Mouse (Mus musculus) left cerebral cortex, adult 2 months (tissue): ENCODE data around the gene Acot7. TPM values are rescaled to one million over a fixed set of nuclear protein-coding genes. Genes with fewer than 3 reads are reported as not detected.

Source experiments
- DNase-seq, 2 experiments: peaks; one replicate each; pipeline ENCODE4 v3.0.0; 2021 to 2022; ENCODE audit warnings: low spot score in 2 of 2, mixed read lengths in 1 of 2; ENCODE audit errors: extremely low spot score in 1 of 2
- H3K27ac ChIP-seq: fragments of 200-600 bp; 2 replicates; pipeline ENCODE4 v1.8.1; 2022
- H3K4me3 ChIP-seq: fragments of 200-600 bp; 2 replicates; pipeline ENCODE4 v1.8.1; 2022
- CTCF ChIP-seq: fragments of 200-600 bp; IDR thresholded peaks from 2 replicates; pipeline ENCODE4 v1.8.1; 2022; ENCODE audit warnings: antibody characterized with exemption, mild to moderate bottlenecking, moderate library complexity
- intact Hi-C: fragments of 180-260 bp; cut with DNase I; formaldehyde crosslinking; loops from one replicate; pipeline ENCODE4 v1.15.1; 2025
- total RNA-seq, 2 experiments: library from RNA; stranded (reverse); gene quantifications; 2 replicates each; pipeline ENCODE4 v1.2.3; 2021

Acot7 gene
- total RNA-seq, 2 experiments from 2014 or later: 300 to 307 TPM

GRCm38 (mm10) chr4:152155019-152155418 is 22.9 kb upstream of the Acot7 start:
- TF ChIP-seq CTCF: peak; percentile 9
- intact Hi-C loops: no loop called here
- Histone ChIP-seq H3K27ac (no peak overlapping the region), H3K4me3 (no peak overlapping the region)
- DNase-seq: no peak

- intact Hi-C loops: no loop called here
- TF ChIP-seq CTCF: peak; percentile 90
- no peak overlapping the region for H3K4me3 ChIP-seq
- peak in 1 of 2 experiments; percentile 53 for DNase-seq
- no peak overlapping the region for H3K27ac ChIP-seq
Measured at GRCm38 (mm10) chr4:152157779-152158584, 20.0 kb upstream of the Acot7 start.

- DNase-seq: no peak
- no peak for TF ChIP-seq CTCF
- intact Hi-C loops: no loop called here
- Histone ChIP-seq H3K27ac (no peak within 1 kb of the TSS), H3K4me3 (no peak within 1 kb of the TSS)
Measured at GRCm38 (mm10) chr4:152158585-152159284, 19.2 kb upstream of the Acot7 start, which contains the start of gene Hes2. TSS of gene Hes2 (plus strand) at chr4:152158867.

- intact Hi-C loops: no loop called here
- H3K4me3 ChIP-seq: no peak overlapping the region
- no peak for TF ChIP-seq CTCF
Measured at GRCm38 (mm10) chr4:152159285-152159678, 18.7 kb upstream of the Acot7 start.

GRCm38 (mm10) chr4:152160748-152161147 is 17.2 kb upstream of the Acot7 start:
- DNase-seq: no peak
- intact Hi-C loops: no loop called here
- no peak for TF ChIP-seq CTCF
- Histone ChIP-seq H3K4me3 (no peak overlapping the region), H3K27ac (no peak overlapping the region)

More at GRCm38 (mm10) chr4:152159285-152159678, 18.7 kb upstream of the Acot7 start:
- H3K27ac ChIP-seq: no peak overlapping the region
- no peak for DNase-seq

- no peak for DNase-seq
- intact Hi-C loops: no loop called here
- no peak overlapping the region for H3K4me3 ChIP-seq
- no peak for TF ChIP-seq CTCF
- H3K27ac ChIP-seq: no peak overlapping the region
Measured at GRCm38 (mm10) chr4:152161601-152162000, 16.3 kb upstream of the Acot7 start.

- no peak for DNase-seq
- H3K27ac ChIP-seq: no peak overlapping the region
- H3K4me3 ChIP-seq: no peak overlapping the region
- no peak for TF ChIP-seq CTCF
- intact Hi-C loops: no loop called here
Measured at GRCm38 (mm10) chr4:152162748-152163147, 15.2 kb upstream of the Acot7 start.

- no peak overlapping the region for H3K27ac ChIP-seq
- DNase-seq: peak in 1 of 2 experiments; percentile 75
- intact Hi-C loops: no loop called here
- H3K4me3 ChIP-seq: no peak overlapping the region
- peak; percentile 98 for TF ChIP-seq CTCF
Measured at GRCm38 (mm10) chr4:152165036-152165931, 12.7 kb upstream of the Acot7 start.

- intact Hi-C loops: no loop called here
- no peak overlapping the region for H3K27ac ChIP-seq
- H3K4me3 ChIP-seq: no peak overlapping the region
- DNase-seq: no peak
- no peak for TF ChIP-seq CTCF
Measured at GRCm38 (mm10) chr4:152168052-152168451, 9.9 kb upstream of the Acot7 start.

- DNase-seq: no peak
- intact Hi-C loops: no loop called here
- no peak overlapping the region for H3K4me3 ChIP-seq
- no peak for TF ChIP-seq CTCF
- no peak overlapping the region for H3K27ac ChIP-seq
Measured at GRCm38 (mm10) chr4:152169103-152169502, 8.8 kb upstream of the Acot7 start.

GRCm38 (mm10) chr4:152170286-152170685 is 7.6 kb upstream of the Acot7 start:
- intact Hi-C loops: loop anchor here (5.0 kb wide), 3 partner anchors 157 to 322 kb away; partner anchors contain the start of gene Rpl22

More at GRCm38 (mm10) chr4:152170286-152170685, 7.6 kb upstream of the Acot7 start:
- no peak for DNase-seq
- Histone ChIP-seq H3K4me3 (no peak overlapping the region), H3K27ac (no peak overlapping the region)
- TF ChIP-seq CTCF: no peak
